Mouse (Mus musculus) lung, embryonic 14.5 days (tissue): Measurements from ENCODE around the gene Tmem87b. TPM values are rescaled to one million over a fixed set of nuclear protein-coding genes. Genes with fewer than 3 reads are reported as not detected.

Experiments
- ATAC-seq: fragments of 200-750 bp; cut with Nextera tagmentation; 2 replicates; pipeline ENCODE4 v1.8.0; 2017; ENCODE audit warnings: mild to moderate bottlenecking, moderate TSS enrichment, moderate library complexity; ENCODE audit not compliant: insufficient read depth
- DNase-seq: peaks from one replicate; pipeline ENCODE4 v3.0.0-alpha.2; 2015
- H3K27ac ChIP-seq: fragments of 300-500 bp; sonication (generic); 2 replicates; pipeline ENCODE4 v1.5.1; 2014; ENCODE audit warnings: low read depth, mild to moderate bottlenecking, moderate library complexity
- H3K27me3 ChIP-seq: fragments of 300-500 bp; sonication (generic); 2 replicates; pipeline ENCODE4 v1.6.1; 2014; ENCODE audit warnings: low read length, control low read depth; ENCODE audit not compliant: insufficient read depth
- H3K36me3 ChIP-seq: fragments of 300-500 bp; sonication (generic); 2 replicates; pipeline ENCODE4 v1.6.1; 2014; ENCODE audit warnings: control low read depth; ENCODE audit not compliant: insufficient read depth
- H3K4me1 ChIP-seq: fragments of 300-500 bp; sonication (generic); 2 replicates; pipeline ENCODE4 v1.6.1; 2014; ENCODE audit warnings: antibody characterized with exemption, control low read depth; ENCODE audit not compliant: insufficient read depth
- H3K4me2 ChIP-seq: fragments of 300-500 bp; sonication (generic); 2 replicates; pipeline ENCODE4 v1.6.1; 2014; ENCODE audit warnings: mild to moderate bottlenecking
- H3K4me3 ChIP-seq: fragments of 300-500 bp; sonication (generic); 2 replicates; pipeline ENCODE4 v1.5.1; 2014; ENCODE audit warnings: low read depth, low read length
- H3K9ac ChIP-seq: fragments of 300-500 bp; sonication (generic); 2 replicates; pipeline ENCODE4 v1.6.1; 2014
- H3K9me3 ChIP-seq: fragments of 300-500 bp; sonication (generic); 2 replicates; pipeline ENCODE4 v1.6.1; 2016; ENCODE audit warnings: low read depth, low read length, control low read depth
- CTCF ChIP-seq: IDR thresholded peaks from 2 replicates; pipeline ENCODE4 v1.5.1; 2016; ENCODE audit warnings: antibody characterized with exemption, low read depth
- WGBS: fragments of 180-500 bp; shearing (Covaris S2); extraction: QIAGEN DNeasy Blood & Tissue Kit; methylation state at CpG from one replicate; pipeline ENCODE4 v1.1.7; 2014; 5-methylcytosine and 5-hydroxymethylcytosine counted together
- polyA plus RNA-seq: library from polyadenylated mRNA; unstranded; fragments of >200 nt; fragmentation: Nextera tagmentation; extraction: Ambion mirVana; gene quantifications from 2 replicates; pipeline ENCODE4 v1.2.1, GENCODE M21; 2014

Gene Tmem87b
- polyA plus RNA-seq, 1 experiment from 2014 or later: 29.5 TPM

- Histone ChIP-seq H3K9ac (no peak overlapping the region), H3K27ac (no peak overlapping the region), H3K4me1 (no peaks in the 10 kb centered on the region), H3K36me3 (peaks cover 7% of the 10 kb centered on the region; the same call in 1 of the 2 replicates), H3K9me3 (no peaks in the 10 kb centered on the region), H3K4me3 (no peak overlapping the region), H3K4me2 (no peak overlapping the region), H3K27me3 (no peaks in the 10 kb centered on the region)
- TF ChIP-seq CTCF: no peak
- 72% methylated on average over 6 of the region's 6 CpGs for WGBS
- DNase-seq (no peak), ATAC-seq (no peak)
Measured at GRCm38 (mm10) chr2:128796463-128796862, 21.5 kb upstream of the Tmem87b start.

- no peak for TF ChIP-seq CTCF
- Histone ChIP-seq H3K36me3 (peaks cover 15% of the 10 kb centered on the region; the same call in 1 of the 2 replicates), H3K27ac (no peak overlapping the region), H3K9me3 (no peaks in the 10 kb centered on the region), H3K4me1 (no peaks in the 10 kb centered on the region), H3K9ac (no peak overlapping the region), H3K4me2 (no peak overlapping the region), H3K4me3 (no peak overlapping the region), H3K27me3 (no peaks in the 10 kb centered on the region)
- 79% methylated on average over 4 of the region's 4 CpGs for WGBS
- DNase-seq (no peak), ATAC-seq (no peak)
Measured at GRCm38 (mm10) chr2:128803441-128803840, 14.5 kb upstream of the Tmem87b start.

- Histone ChIP-seq H3K4me3 (no peak overlapping the region), H3K4me1 (no peaks in the 10 kb centered on the region), H3K36me3 (peaks cover 12% of the 10 kb centered on the region; the same call in 1 of the 2 replicates), H3K9me3 (no peaks in the 10 kb centered on the region), H3K27me3 (no peaks in the 10 kb centered on the region), H3K9ac (no peak overlapping the region), H3K27ac (no peak overlapping the region), H3K4me2 (no peak overlapping the region)
- no peak for TF ChIP-seq CTCF
- DNase-seq (no peak), ATAC-seq (no peak)
- 53% methylated on average over 4 of the region's 4 CpGs for WGBS
Measured at GRCm38 (mm10) chr2:128805341-128805740, 12.6 kb upstream of the Tmem87b start.

GRCm38 (mm10) chr2:128806561-128806960 lies 11.4 kb upstream of the Tmem87b start:
- Histone ChIP-seq H3K4me1 (no peaks in the 10 kb centered on the region), H3K9ac (no peak overlapping the region), H3K4me3 (no peak overlapping the region), H3K4me2 (no peak overlapping the region), H3K27ac (no peak overlapping the region), H3K27me3 (no peaks in the 10 kb centered on the region), H3K36me3 (0 out of 2 replicates have a peak, but pooled peaks cover 7% of the 10 kb centered on the region), H3K9me3 (no peaks in the 10 kb centered on the region)
- ATAC-seq: no peak
- 61% methylated on average over 8 of the region's 8 CpGs for WGBS
- TF ChIP-seq CTCF: no peak
- peak; percentile 44 for DNase-seq

- Histone ChIP-seq H3K9me3 (no peaks in the 10 kb centered on the region), H3K4me2 (no peak overlapping the region), H3K27ac (no peak overlapping the region), H3K9ac (no peak overlapping the region), H3K27me3 (no peaks in the 10 kb centered on the region), H3K36me3 (no peaks in the 10 kb centered on the region), H3K4me3 (no peak overlapping the region), H3K4me1 (no peaks in the 10 kb centered on the region)
- ATAC-seq (no peak), DNase-seq (no peak)
- 26% methylated on average over 2 of the region's 2 CpGs for WGBS
- TF ChIP-seq CTCF: no peak
Measured at GRCm38 (mm10) chr2:128812761-128813160, 5.2 kb upstream of the Tmem87b start.

- H3K4me3 ChIP-seq: no peak overlapping the region
- no peak for DNase-seq
- no peaks in the 10 kb centered on the region for H3K27me3 ChIP-seq
- TF ChIP-seq CTCF: no peak
- H3K9ac ChIP-seq: no peak overlapping the region
- no peaks in the 10 kb centered on the region for H3K4me1 ChIP-seq
- H3K36me3 ChIP-seq: no peaks in the 10 kb centered on the region
- WGBS: 72% methylated on average over 1 of the region's 1 CpGs
- ATAC-seq: no peak
- H3K4me2 ChIP-seq: no peak overlapping the region
- H3K27ac ChIP-seq: no peak overlapping the region
- no peaks in the 10 kb centered on the region for H3K9me3 ChIP-seq
Measured at GRCm38 (mm10) chr2:128816311-128816710, 1.6 kb upstream of the Tmem87b start.

- 43% methylated on average over 6 of the region's 6 CpGs for WGBS
- Histone ChIP-seq H3K9ac (no peak overlapping the region), H3K27ac (no peak overlapping the region)
Measured at GRCm38 (mm10) chr2:128816916-128817315, 1.0 kb upstream of the Tmem87b start.

GRCm38 (mm10) chr2:128817387-128817785 lies 532 bp upstream of the Tmem87b start:
- no peaks in the 10 kb centered on the region for H3K27me3 ChIP-seq
- H3K9me3 ChIP-seq: no peaks in the 10 kb centered on the region
- H3K4me1 ChIP-seq: no peaks in the 10 kb centered on the region
- no peaks in the 10 kb centered on the region for H3K36me3 ChIP-seq
- H3K27ac ChIP-seq: peak overlapping the region; percentile 80
- peak overlapping the region; percentile 75 for H3K4me2 ChIP-seq
- DNase-seq (peak; percentile 94), ATAC-seq (peak; percentile 62)
- H3K4me3 ChIP-seq: peak overlapping the region; percentile 72
- TF ChIP-seq CTCF: peak; percentile 73
- WGBS: under 1% methylated on average over 7 of the region's 7 CpGs
- peak overlapping the region; percentile 38; the same call in 1 of the 2 replicates for H3K9ac ChIP-seq

More at GRCm38 (mm10) chr2:128816916-128817315, 1.0 kb upstream of the Tmem87b start:
- TF ChIP-seq CTCF: no peak
- Histone ChIP-seq H3K4me2 (peak overlapping the region; percentile 75), H3K4me1 (no peaks in the 10 kb centered on the region), H3K36me3 (no peaks in the 10 kb centered on the region), H3K9me3 (no peaks in the 10 kb centered on the region), H3K27me3 (no peaks in the 10 kb centered on the region), H3K4me3 (peak overlapping the region; percentile 72)
- DNase-seq (no peak), ATAC-seq (no peak)
